Mouse (Mus musculus): ENCODE results near the gene Vps37c. TPM values are rescaled to one million over a fixed set of nuclear protein-coding genes. Genes with fewer than 3 reads are reported as not detected.

Vps37c gene
- polyA plus RNA-seq, 1 experiment from 2014 or later, result 21.9 TPM

GRCm38 (mm10) chr19:10703470-10703869 is 14.9 kb downstream of the Vps37c start:
- H3K9ac ChIP-seq (ENCODE audit: low read depth, low read length), result no peak overlapping the region
- no peak overlapping the region for H3K4me2 ChIP-seq
- H3K27me3 ChIP-seq (ENCODE audit: control insufficient read depth, insufficient read depth, low read length), result no peaks in the 10 kb centered on the region
- ATAC-seq (replicated peaks; ENCODE audit: insufficient number of reproducible peaks, low FRiP score, low TSS enrichment), result no peak
- no peak overlapping the region for H3K27ac ChIP-seq (ENCODE audit: low read depth, low read length)
- H3K9me3 ChIP-seq (replicated peaks; ENCODE audit: control insufficient read depth, low read length), result no peaks in the 10 kb centered on the region
- H3K36me3 ChIP-seq (ENCODE audit: control insufficient read depth, insufficient read depth, low read length), result no peaks in the 10 kb centered on the region
- H3K4me1 ChIP-seq (ENCODE audit: control insufficient read depth, insufficient read depth, low read length), result peaks cover 45% of the 10 kb centered on the region
- 87% methylated on average over 8 of the region's 8 CpGs for WGBS (ENCODE audit: insufficient replicate concordance)
- H3K4me3 ChIP-seq (ENCODE audit: low read depth, low read length), result no peak overlapping the region

DNA sequence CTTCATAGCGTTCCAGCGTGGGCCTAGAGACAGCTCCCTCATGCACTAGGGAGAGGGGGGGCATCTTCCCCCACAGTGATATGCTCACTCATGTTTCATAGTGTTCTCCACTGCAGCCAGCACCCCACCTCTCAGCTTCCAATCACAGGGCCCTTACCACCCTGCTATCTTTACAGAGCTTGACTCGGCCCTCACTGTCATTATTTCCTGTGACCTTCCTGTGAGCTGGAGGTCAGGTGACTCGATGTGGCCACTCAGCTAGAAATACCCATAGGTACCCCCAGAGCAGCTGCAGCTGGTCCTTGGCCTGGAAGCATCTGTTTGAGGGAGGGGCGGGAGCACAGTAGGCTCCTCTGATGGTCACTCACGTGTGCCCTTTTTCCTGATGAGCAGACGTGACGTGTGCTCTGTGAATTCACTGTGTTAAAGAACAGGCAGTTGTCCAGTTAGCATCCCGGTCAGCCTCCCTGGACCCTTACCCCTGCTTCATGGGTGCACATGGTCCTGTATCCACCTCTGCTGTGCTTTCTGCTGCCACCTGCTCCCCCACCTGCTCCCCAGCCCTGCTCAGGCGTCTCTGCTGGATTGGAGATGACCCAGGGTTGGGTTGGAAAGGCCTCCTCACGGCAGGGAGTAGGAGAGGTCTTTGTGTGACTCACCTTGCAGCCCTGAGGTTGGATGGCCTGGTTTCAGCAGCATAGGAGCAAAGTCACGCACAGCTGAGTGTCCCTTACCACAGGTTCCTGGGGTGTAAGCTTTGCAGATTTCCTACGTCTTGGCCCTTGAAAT is 18.7 kb downstream of the Vps37c start:
- Histone ChIP-seq H3K36me3 (ENCODE audit: control insufficient read depth, insufficient read depth, low read length) (peaks cover 13% of the 10 kb centered on the region), H3K4me1 (ENCODE audit: control insufficient read depth, insufficient read depth, low read length) (peaks cover 28% of the 10 kb centered on the region), H3K4me3 (ENCODE audit: low read depth, low read length) (no peak overlapping the region), H3K27ac (ENCODE audit: low read depth, low read length) (no peak overlapping the region), H3K27me3 (ENCODE audit: control insufficient read depth, insufficient read depth, low read length) (no peaks in the 10 kb centered on the region), H3K4me2 (no peak overlapping the region), H3K9ac (ENCODE audit: low read depth, low read length) (no peak overlapping the region; the same call in 1 of the 2 replicates), H3K9me3 (replicated peaks; ENCODE audit: control insufficient read depth, low read length) (no peaks in the 10 kb centered on the region)
- WGBS (ENCODE audit: insufficient replicate concordance), result 69% methylated on average over 13 of the region's 13 CpGs
- ATAC-seq (replicated peaks; ENCODE audit: insufficient number of reproducible peaks, low FRiP score, low TSS enrichment), result no peak

GRCm38 (mm10) chr19:10707881-10708280 is 19.3 kb downstream of the Vps37c start:
- Histone ChIP-seq H3K4me1 (ENCODE audit: control insufficient read depth, insufficient read depth, low read length) (peaks cover 28% of the 10 kb centered on the region), H3K4me2 (no peak overlapping the region), H3K27ac (ENCODE audit: low read depth, low read length) (no peak overlapping the region), H3K36me3 (ENCODE audit: control insufficient read depth, insufficient read depth, low read length) (peaks cover 17% of the 10 kb centered on the region), H3K4me3 (ENCODE audit: low read depth, low read length) (no peak overlapping the region), H3K9ac (ENCODE audit: low read depth, low read length) (no peak overlapping the region), H3K9me3 (replicated peaks; ENCODE audit: control insufficient read depth, low read length) (no peaks in the 10 kb centered on the region), H3K27me3 (ENCODE audit: control insufficient read depth, insufficient read depth, low read length) (no peaks in the 10 kb centered on the region)
- WGBS (ENCODE audit: insufficient replicate concordance), result 79% methylated on average over 1 of the region's 1 CpGs
- ATAC-seq (replicated peaks; ENCODE audit: insufficient number of reproducible peaks, low FRiP score, low TSS enrichment), result no peak

DNA sequence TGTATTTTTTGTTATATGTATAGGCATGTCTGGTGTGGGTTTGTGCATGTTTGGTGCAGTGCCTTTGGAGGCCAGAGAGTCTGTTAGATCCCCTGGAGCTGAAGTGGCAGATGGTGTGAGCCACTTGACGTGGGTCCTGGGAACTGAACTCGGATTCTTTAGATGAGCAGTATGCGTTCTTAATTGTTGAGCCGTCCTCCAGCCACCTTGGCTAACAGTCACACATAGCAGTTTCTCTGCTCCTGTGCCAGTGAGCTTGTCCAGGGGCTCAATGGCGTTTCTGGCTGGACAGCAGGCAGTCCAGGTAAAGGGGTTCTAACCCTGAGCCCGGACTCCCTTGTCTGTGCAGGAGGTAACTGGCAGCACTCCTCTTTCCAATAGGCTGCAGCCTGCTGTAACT is 20.4 kb downstream of the Vps37c start:
- 63% methylated on average over 6 of the region's 6 CpGs for WGBS (ENCODE audit: insufficient replicate concordance)
- Histone ChIP-seq H3K4me1 (ENCODE audit: control insufficient read depth, insufficient read depth, low read length) (peaks cover 28% of the 10 kb centered on the region), H3K9ac (ENCODE audit: low read depth, low read length) (peak overlapping the region; percentile 4), H3K9me3 (replicated peaks; ENCODE audit: control insufficient read depth, low read length) (no peaks in the 10 kb centered on the region), H3K27me3 (ENCODE audit: control insufficient read depth, insufficient read depth, low read length) (no peaks in the 10 kb centered on the region), H3K4me2 (no peak overlapping the region; the same call in 1 of the 2 replicates), H3K27ac (ENCODE audit: low read depth, low read length) (peak overlapping the region; percentile 81), H3K36me3 (ENCODE audit: control insufficient read depth, insufficient read depth, low read length) (peaks cover 17% of the 10 kb centered on the region), H3K4me3 (ENCODE audit: low read depth, low read length) (no peak overlapping the region)
- ATAC-seq (replicated peaks; ENCODE audit: insufficient number of reproducible peaks, low FRiP score, low TSS enrichment), result no peak

DNA sequence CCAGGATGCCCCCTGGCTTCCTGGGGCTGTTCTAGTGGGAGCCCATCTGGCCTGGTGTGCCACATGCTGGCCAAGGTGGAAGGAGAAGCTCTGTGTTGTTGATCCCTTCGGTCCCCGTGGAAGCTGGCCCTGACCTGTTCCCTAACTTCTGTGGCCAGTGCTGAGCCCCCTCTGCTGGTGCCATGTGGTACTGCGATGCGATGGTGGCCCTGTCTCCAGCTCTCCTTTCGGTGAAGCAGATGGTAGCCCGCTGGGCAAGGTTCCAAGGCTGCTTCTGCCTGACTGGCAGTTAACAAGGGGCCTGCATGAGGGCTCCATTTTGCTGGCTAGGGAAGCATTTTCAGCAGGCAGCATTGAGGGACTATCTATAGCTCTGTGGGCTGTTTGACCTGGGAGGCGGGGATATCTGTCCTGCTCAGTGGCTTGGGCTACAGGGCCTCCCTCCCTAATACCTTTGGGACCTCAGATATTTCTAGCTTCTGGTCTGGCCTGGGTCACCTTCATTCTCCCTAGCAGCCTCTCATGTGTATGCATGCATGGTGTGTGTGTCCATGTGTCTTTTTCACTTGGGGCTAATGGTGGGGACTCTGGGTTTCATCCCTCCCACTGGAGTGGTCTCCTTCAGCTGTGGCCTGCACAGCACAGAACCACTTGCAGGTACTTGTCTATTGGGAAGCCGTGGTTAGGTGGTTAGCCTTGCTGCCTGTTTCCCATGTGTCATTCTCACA is 21.0 kb downstream of the Vps37c start:
- Histone ChIP-seq H3K4me2 (no peak overlapping the region; the same call in 1 of the 2 replicates), H3K4me3 (ENCODE audit: low read depth, low read length) (no peak overlapping the region), H3K27ac (ENCODE audit: low read depth, low read length) (peak overlapping the region; percentile 81), H3K4me1 (ENCODE audit: control insufficient read depth, insufficient read depth, low read length) (peaks cover 28% of the 10 kb centered on the region), H3K27me3 (ENCODE audit: control insufficient read depth, insufficient read depth, low read length) (no peaks in the 10 kb centered on the region), H3K9me3 (replicated peaks; ENCODE audit: control insufficient read depth, low read length) (no peaks in the 10 kb centered on the region), H3K9ac (ENCODE audit: low read depth, low read length) (peak overlapping the region; percentile 4), H3K36me3 (ENCODE audit: control insufficient read depth, insufficient read depth, low read length) (peaks cover 17% of the 10 kb centered on the region)
- ATAC-seq (replicated peaks; ENCODE audit: insufficient number of reproducible peaks, low FRiP score, low TSS enrichment), result peak; percentile 57
- 20% methylated on average over 8 of the region's 8 CpGs for WGBS (ENCODE audit: insufficient replicate concordance)

- H3K9ac ChIP-seq (ENCODE audit: low read depth, low read length), result no peak overlapping the region
- WGBS (ENCODE audit: insufficient replicate concordance), result 76% methylated on average over 9 of the region's 9 CpGs
- no peaks in the 10 kb centered on the region for H3K9me3 ChIP-seq (replicated peaks; ENCODE audit: control insufficient read depth, low read length)
- H3K27me3 ChIP-seq (ENCODE audit: control insufficient read depth, insufficient read depth, low read length), result no peaks in the 10 kb centered on the region
- H3K27ac ChIP-seq (ENCODE audit: low read depth, low read length), result peak overlapping the region; percentile 81
- peaks cover 25% of the 10 kb centered on the region for H3K4me1 ChIP-seq (ENCODE audit: control insufficient read depth, insufficient read depth, low read length)
- H3K4me3 ChIP-seq (ENCODE audit: low read depth, low read length), result no peak overlapping the region
- H3K36me3 ChIP-seq (ENCODE audit: control insufficient read depth, insufficient read depth, low read length), result peaks cover 17% of the 10 kb centered on the region
- no peak overlapping the region for H3K4me2 ChIP-seq
- no peak; the same call in 1 of the 2 replicates for ATAC-seq (replicated peaks; ENCODE audit: insufficient number of reproducible peaks, low FRiP score, low TSS enrichment)
Measured at GRCm38 (mm10) chr19:10710088-10710511, 21.6 kb downstream of the Vps37c start.

DNA sequence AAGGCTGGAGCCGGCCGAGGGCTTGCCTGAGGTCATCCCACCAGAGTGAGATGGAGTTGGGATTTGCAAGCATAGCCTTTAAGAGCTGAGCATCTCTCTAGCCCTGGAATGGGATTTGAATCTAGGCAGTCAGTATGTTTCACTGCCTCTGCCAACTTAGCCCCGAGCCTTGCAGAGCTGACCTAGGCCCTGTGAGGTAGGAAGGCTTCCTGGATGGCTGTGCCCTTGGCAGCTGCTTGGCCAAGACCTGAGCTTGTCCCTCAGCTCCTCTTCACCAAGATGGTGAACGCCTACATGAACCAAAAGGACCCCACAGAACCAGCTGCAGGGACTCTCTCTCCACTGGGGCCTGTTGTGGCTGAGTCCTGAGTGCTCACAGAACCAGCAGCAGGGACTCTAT is 22.2 kb downstream of the Vps37c start:
- H3K27ac ChIP-seq (ENCODE audit: low read depth, low read length), result no peak overlapping the region
- no peak overlapping the region for H3K4me2 ChIP-seq
- H3K27me3 ChIP-seq (ENCODE audit: control insufficient read depth, insufficient read depth, low read length), result no peaks in the 10 kb centered on the region
- WGBS (ENCODE audit: insufficient replicate concordance), result 88% methylated on average over 4 of the region's 4 CpGs
- peaks cover 17% of the 10 kb centered on the region for H3K36me3 ChIP-seq (ENCODE audit: control insufficient read depth, insufficient read depth, low read length)
- no peak overlapping the region for H3K4me3 ChIP-seq (ENCODE audit: low read depth, low read length)
- H3K4me1 ChIP-seq (ENCODE audit: control insufficient read depth, insufficient read depth, low read length), result peaks cover 18% of the 10 kb centered on the region
- no peaks in the 10 kb centered on the region for H3K9me3 ChIP-seq (replicated peaks; ENCODE audit: control insufficient read depth, low read length)
- no peak for ATAC-seq (replicated peaks; ENCODE audit: insufficient number of reproducible peaks, low FRiP score, low TSS enrichment)
- no peak overlapping the region for H3K9ac ChIP-seq (ENCODE audit: low read depth, low read length)

DNA sequence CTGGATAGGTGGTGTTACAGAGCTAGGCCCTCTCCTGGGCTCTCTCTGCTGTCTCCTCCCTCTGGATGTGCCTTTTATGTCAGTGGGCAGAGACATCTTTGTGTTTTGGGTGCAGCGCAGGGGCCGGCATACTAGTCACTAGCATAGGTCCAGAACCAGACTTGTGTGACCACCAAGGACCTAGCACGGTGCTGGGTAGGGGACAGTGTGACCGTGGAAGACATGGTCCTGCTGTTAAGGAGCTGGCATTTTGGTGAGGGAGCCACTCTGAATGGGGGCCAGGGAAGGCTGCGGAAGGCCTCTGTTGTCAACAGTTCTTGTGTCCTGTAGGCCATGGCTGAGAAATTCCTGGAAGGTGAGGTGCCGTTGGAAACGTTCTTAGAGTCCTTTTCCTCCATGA is 23.7 kb downstream of the Vps37c start:
- Histone ChIP-seq H3K4me2 (no peak overlapping the region), H3K9ac (ENCODE audit: low read depth, low read length) (no peak overlapping the region), H3K4me3 (ENCODE audit: low read depth, low read length) (no peak overlapping the region), H3K36me3 (ENCODE audit: control insufficient read depth, insufficient read depth, low read length) (peaks cover 17% of the 10 kb centered on the region), H3K4me1 (ENCODE audit: control insufficient read depth, insufficient read depth, low read length) (peaks cover 12% of the 10 kb centered on the region), H3K9me3 (replicated peaks; ENCODE audit: control insufficient read depth, low read length) (no peaks in the 10 kb centered on the region), H3K27me3 (ENCODE audit: control insufficient read depth, insufficient read depth, low read length) (no peaks in the 10 kb centered on the region), H3K27ac (ENCODE audit: low read depth, low read length) (peak overlapping the region; percentile 5; the same call in 1 of the 2 replicates)
- WGBS (ENCODE audit: insufficient replicate concordance), result 87% methylated on average over 7 of the region's 7 CpGs
- no peak for ATAC-seq (replicated peaks; ENCODE audit: insufficient number of reproducible peaks, low FRiP score, low TSS enrichment)
